Mouse (Mus musculus): Measurements from ENCODE around the gene Tarbp2.

GRCm38 (mm10) chr15:102563061-102563460 lies 45.1 kb downstream of the Tarbp2 start:
- TF ChIP-seq POLR2A (IDR thresholded peaks at IDR 0.05; ENCODE audit: low read depth, low read length) (no peak), CTCF (IDR thresholded peaks at IDR 0.05; ENCODE audit: extremely low read depth, insufficient read length, insufficient replicate concordance, low read depth, low read length) (no peak)

Data from small intestine, adult 2 months (tissue).